Mouse (Mus musculus) cortical plate, adult 2 months (tissue): ENCODE data around the gene Fancd2os. TPM values are rescaled to one million over a fixed set of nuclear protein-coding genes. Genes with fewer than 3 reads are reported as not detected.

Experiments
- H3K27ac ChIP-seq: fragments of 200-500 bp; 2 replicates; pipeline ENCODE4 v1.5.1; 2012; ENCODE audit warnings: low read length, control low read depth, inconsistent platforms; ENCODE audit not compliant: insufficient read depth
- H3K4me1 ChIP-seq: fragments of 200-500 bp; 2 replicates; pipeline ENCODE4 v1.6.1; 2011; ENCODE audit warnings: low read length; ENCODE audit not compliant: control insufficient read depth, insufficient read depth
- H3K4me3 ChIP-seq: fragments of 200-500 bp; 2 replicates; pipeline ENCODE4 v1.5.1; 2011; ENCODE audit warnings: mild to moderate bottlenecking, low read length, control low read depth; ENCODE audit not compliant: insufficient read depth
- CTCF ChIP-seq: fragments of 200-500 bp; IDR thresholded peaks from 2 replicates; pipeline ENCODE4 v1.5.1; 2011; ENCODE audit warnings: mild to moderate bottlenecking, control low read depth, low read length; ENCODE audit not compliant: insufficient read depth; ENCODE audit errors: extremely low read depth
- POLR2A ChIP-seq: fragments of 200-500 bp; IDR thresholded peaks from 2 replicates; pipeline ENCODE4 v1.6.1; 2011; ENCODE audit warnings: mild to moderate bottlenecking, low read length, control low read depth; ENCODE audit not compliant: insufficient read depth; ENCODE audit errors: extremely low read depth
- polyA plus RNA-seq: library from polyadenylated mRNA; depleted of rRNA; stranded (reverse); fragments of >200 nt; gene quantifications from 2 replicates; pipeline ENCODE4 v1.2.3, GENCODE M21; 2012

Fancd2os gene
- polyA plus RNA-seq, 1 experiment, result 0.19 TPM

GRCm38 (mm10) chr6:113609293-113609692 is 8.8 kb upstream of the Fancd2os start:
- TF ChIP-seq CTCF (no peak), POLR2A (no peak)
- peak overlapping the region; percentile 47 for H3K27ac ChIP-seq
- no peak overlapping the region for H3K4me3 ChIP-seq
- peaks cover 22% of the 10 kb centered on the region for H3K4me1 ChIP-seq

GRCm38 (mm10) chr6:113608871-113609270 is 8.4 kb upstream of the Fancd2os start:
- peaks cover 22% of the 10 kb centered on the region for H3K4me1 ChIP-seq
- H3K4me3 ChIP-seq, result no peak overlapping the region
- no peak for TF ChIP-seq POLR2A
- peak overlapping the region; percentile 47 for H3K27ac ChIP-seq

DNA sequence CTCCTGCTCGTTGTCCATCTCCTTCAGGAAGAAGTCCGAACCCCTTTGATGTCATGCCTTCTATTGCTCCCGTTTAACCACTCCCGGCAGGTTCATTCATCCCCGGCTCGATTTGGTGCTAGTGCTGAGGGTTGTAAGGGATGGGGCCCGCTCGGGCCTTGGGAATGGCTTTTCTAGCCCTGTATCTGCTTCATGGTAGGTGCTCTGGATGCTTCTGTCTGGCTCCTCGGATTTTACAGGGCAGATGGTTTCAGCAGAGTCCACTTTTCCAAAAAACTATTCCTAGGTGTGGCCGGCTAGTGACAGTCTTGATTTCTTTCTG is 4.7 kb upstream of the Fancd2os start:
- Histone ChIP-seq H3K4me1 (peaks cover 13% of the 10 kb centered on the region), H3K27ac (peak overlapping the region; percentile 85), H3K4me3 (peak overlapping the region; percentile 97)
- TF ChIP-seq POLR2A, result no peak
- TF ChIP-seq CTCF, result no peak

GRCm38 (mm10) chr6:113604432-113605223 is 4.1 kb upstream of the Fancd2os start, which contains the start of gene Brk1:
Brk1 (plus strand) TSS chr6:113604772.
- TF ChIP-seq CTCF (peak; percentile 15; the same call in 1 of the 2 replicates), POLR2A (peak; percentile 48)
- Histone ChIP-seq H3K4me3 (peak within 1 kb of the TSS; percentile 97), H3K27ac (peak within 1 kb of the TSS; percentile 85), H3K4me1 (peaks cover 12% of the 10 kb centered on the region)

DNA sequence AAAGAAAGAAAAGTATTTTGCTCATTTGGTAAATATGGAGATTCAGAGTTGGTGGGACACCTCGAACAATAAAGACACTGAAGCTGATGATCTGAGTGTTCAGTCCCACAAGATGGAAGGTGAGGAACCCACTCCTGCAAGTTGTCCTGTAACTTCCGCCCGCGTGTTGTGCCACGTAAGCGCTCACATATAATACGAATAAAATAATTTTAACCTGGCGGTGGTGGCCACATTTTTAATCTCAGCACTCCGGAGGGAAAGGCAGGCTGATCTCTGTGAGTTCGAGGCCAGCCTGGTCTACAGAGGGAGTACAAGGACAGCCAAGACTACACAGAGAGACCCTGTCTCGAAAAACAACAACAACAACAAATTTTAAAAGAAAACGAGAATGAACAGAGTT is 3.5 kb upstream of the Fancd2os start:
- H3K27ac ChIP-seq, result peak overlapping the region; percentile 49; the same call in 1 of the 2 replicates
- peak overlapping the region; percentile 97 for H3K4me3 ChIP-seq
- TF ChIP-seq POLR2A (no peak), CTCF (no peak)
- peaks cover 9% of the 10 kb centered on the region for H3K4me1 ChIP-seq

DNA sequence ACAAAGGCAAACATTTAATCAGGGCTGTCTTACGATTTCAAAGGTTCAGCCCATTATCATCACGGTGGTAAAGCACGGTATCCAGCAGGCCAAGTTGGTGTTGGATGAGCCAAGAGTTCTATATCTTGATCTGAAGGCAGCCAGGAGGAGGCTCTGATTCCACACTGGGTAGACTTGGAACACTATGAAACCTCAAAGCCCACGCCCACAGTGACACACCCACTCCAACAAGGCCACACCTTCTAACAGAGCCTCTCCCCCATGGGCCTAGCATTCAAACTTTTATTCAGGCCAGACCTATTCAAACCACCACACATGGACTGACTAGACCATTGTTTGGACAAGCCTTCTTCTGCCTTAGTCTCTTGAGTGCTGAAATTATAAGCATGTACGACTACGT is 2.3 kb upstream of the Fancd2os start:
- no peak overlapping the region for H3K27ac ChIP-seq
- no peak overlapping the region for H3K4me3 ChIP-seq
- TF ChIP-seq POLR2A (no peak), CTCF (no peak)
- peaks cover 5% of the 10 kb centered on the region; the same call in 1 of the 2 replicates for H3K4me1 ChIP-seq

GRCm38 (mm10) chr6:113599833-113600232 is 682 bp downstream of the Fancd2os start:
- no peaks in the 10 kb centered on the region for H3K4me1 ChIP-seq
- TF ChIP-seq POLR2A (no peak), CTCF (no peak)
- H3K4me3 ChIP-seq, result no peak overlapping the region
- no peak overlapping the region for H3K27ac ChIP-seq

GRCm38 (mm10) chr6:113597945-113598344 is 2.6 kb downstream of the Fancd2os start:
- no peaks in the 10 kb centered on the region for H3K4me1 ChIP-seq
- TF ChIP-seq POLR2A, result no peak
- H3K4me3 ChIP-seq, result no peak overlapping the region
- H3K27ac ChIP-seq, result no peak overlapping the region

DNA sequence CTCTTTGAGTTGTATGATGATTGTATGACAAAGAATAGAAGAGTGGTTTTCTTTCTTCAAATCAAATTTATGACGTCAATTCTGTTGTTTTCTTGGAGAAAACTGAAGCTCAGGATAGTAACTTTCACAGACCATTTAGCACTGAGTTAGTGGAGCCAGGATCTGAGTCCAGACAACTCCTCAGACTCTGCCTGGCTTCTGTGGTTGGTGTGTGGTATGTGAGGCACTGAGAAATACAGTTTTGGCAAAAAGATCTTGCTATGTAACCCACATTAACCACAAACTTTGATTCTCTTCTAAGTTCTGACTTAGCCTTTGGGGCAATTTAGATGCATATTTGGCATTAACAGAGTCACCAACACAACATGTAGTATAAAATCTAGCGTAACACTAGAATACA is 7.9 kb downstream of the Fancd2os start:
- TF ChIP-seq POLR2A (no peak), CTCF (no peak)
- no peak overlapping the region for H3K4me3 ChIP-seq
- H3K27ac ChIP-seq, result no peak overlapping the region
- H3K4me1 ChIP-seq, result no peaks in the 10 kb centered on the region

DNA sequence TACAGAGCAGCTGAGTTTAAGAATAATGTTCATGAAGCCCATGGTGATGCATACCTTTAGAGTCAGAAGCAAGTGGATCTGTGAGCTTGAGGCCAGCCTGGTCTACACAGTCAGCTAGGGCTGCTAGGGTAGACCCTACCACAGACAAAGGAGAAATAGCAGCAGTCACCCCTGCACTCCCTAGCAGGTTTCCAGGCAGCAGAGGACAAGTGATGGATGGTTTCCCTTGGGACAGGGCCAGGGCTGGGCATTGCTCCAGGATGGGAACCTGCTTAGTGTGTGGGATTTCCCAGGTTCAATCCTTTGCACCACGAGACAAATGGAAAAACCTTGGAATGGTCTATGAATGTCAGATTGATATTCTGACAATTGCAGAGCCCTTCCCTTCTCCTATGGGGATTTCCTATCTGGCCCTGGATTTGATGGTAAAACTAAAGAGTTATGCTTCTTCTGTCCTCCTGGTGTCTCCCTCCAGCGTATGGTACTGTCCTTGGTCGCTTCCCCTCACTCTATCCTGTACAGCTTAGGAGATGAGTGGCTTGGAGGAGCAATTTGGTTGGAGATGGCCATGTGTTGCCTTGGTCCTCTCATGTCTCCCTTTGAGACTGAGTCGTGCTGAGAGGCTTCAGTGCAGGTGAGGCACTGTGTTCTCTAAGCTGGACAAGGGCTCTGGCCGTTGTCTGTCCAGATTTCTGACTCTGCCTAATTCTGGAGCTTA is 13.9 kb downstream of the Fancd2os start:
- TF ChIP-seq POLR2A (no peak), CTCF (peak; percentile 20; the same call in 1 of the 2 replicates)
- no peak overlapping the region for H3K27ac ChIP-seq
- no peak overlapping the region for H3K4me3 ChIP-seq
- 0 out of 2 replicates have a peak, but pooled peaks cover 1% of the 10 kb centered on the region for H3K4me1 ChIP-seq
